Mouse (Mus musculus) liver, embryonic 15.5 days (tissue): ENCODE results near the gene Gm20388. TPM values are rescaled to one million over a fixed set of nuclear protein-coding genes. Genes with fewer than 3 reads are reported as not detected.

Experiments used
- ATAC-seq: fragments of 200-750 bp; cut with Nextera tagmentation; 2 replicates; pipeline ENCODE4 v1.8.0; 2017; ENCODE audit warnings: moderate number of reproducible peaks, mild to moderate bottlenecking, moderate library complexity; ENCODE audit not compliant: insufficient read depth
- H3K27ac ChIP-seq: fragments of 300-500 bp; sonication (generic); replicated peaks from 2 replicates; pipeline ENCODE4 v1.5.1; 2015; ENCODE audit warnings: mild to moderate bottlenecking, inconsistent platforms
- H3K27me3 ChIP-seq: fragments of 300-500 bp; sonication (generic); 2 replicates; pipeline ENCODE4 v1.6.1; 2015; ENCODE audit warnings: mild to moderate bottlenecking, inconsistent platforms
- H3K36me3 ChIP-seq: fragments of 300-500 bp; sonication (generic); replicated peaks from 2 replicates; pipeline ENCODE4 v1.6.1; 2015; ENCODE audit warnings: moderate library complexity, mild to moderate bottlenecking, inconsistent platforms
- H3K4me1 ChIP-seq: fragments of 300-500 bp; sonication (generic); replicated peaks from 2 replicates; pipeline ENCODE4 v1.6.1; 2015; ENCODE audit warnings: inconsistent platforms
- H3K4me2 ChIP-seq: fragments of 300-500 bp; sonication (generic); 2 replicates; pipeline ENCODE4 v1.6.1; 2015; ENCODE audit warnings: moderate library complexity, mild to moderate bottlenecking, inconsistent platforms
- H3K4me3 ChIP-seq: fragments of 300-500 bp; sonication (generic); replicated peaks from 2 replicates; pipeline ENCODE4 v1.5.1; 2015; ENCODE audit warnings: mild to moderate bottlenecking, inconsistent platforms
- H3K9ac ChIP-seq: fragments of 300-500 bp; sonication (generic); 2 replicates; pipeline ENCODE4 v1.6.1; 2015; ENCODE audit warnings: moderate library complexity, mild to moderate bottlenecking, inconsistent platforms
- H3K9me3 ChIP-seq: fragments of 300-500 bp; sonication (generic); replicated peaks from 2 replicates; pipeline ENCODE4 v1.6.1; 2016; ENCODE audit warnings: inconsistent platforms
- WGBS: fragments of 180-500 bp; shearing (Covaris S2); methylation state at CpG from one replicate; pipeline ENCODE4 v1.1.7; 2015; ENCODE audit warnings: mixed read lengths; ENCODE audit not compliant: insufficient replicate concordance; 5-methylcytosine and 5-hydroxymethylcytosine counted together
- polyA plus RNA-seq: library from polyadenylated mRNA; unstranded; fragments of >200 nt; fragmentation: Nextera tagmentation; extraction: Ambion mirVana; gene quantifications from 2 replicates; pipeline ENCODE4 v1.2.1, GENCODE M21; 2015

Gene Gm20388
- polyA plus RNA-seq, 1 experiment from 2014 or later = not detected

GRCm38 (mm10) chr8:120318476-120318991 lies 407.9 kb downstream of the Gm20388 start:
- ATAC-seq = no peak
- WGBS = 73% methylated on average over 12 of the region's 12 CpGs
- H3K27ac ChIP-seq = no peak overlapping the region
- H3K4me2 ChIP-seq = no peak overlapping the region
- H3K9ac ChIP-seq = no peak overlapping the region
- no peaks in the 10 kb centered on the region for H3K9me3 ChIP-seq
- peaks cover 29% of the 10 kb centered on the region for H3K4me1 ChIP-seq
- H3K36me3 ChIP-seq = no peaks in the 10 kb centered on the region
- 0 out of 2 replicates have a peak, but pooled peaks cover 9% of the 10 kb centered on the region for H3K27me3 ChIP-seq
- H3K4me3 ChIP-seq = no peak overlapping the region

- Histone ChIP-seq H3K4me3 (no peak overlapping the region), H3K4me2 (peak overlapping the region; percentile 31), H3K36me3 (no peaks in the 10 kb centered on the region), H3K27me3 (0 out of 2 replicates have a peak, but pooled peaks cover 6% of the 10 kb centered on the region), H3K9me3 (no peaks in the 10 kb centered on the region), H3K4me1 (peaks cover 38% of the 10 kb centered on the region), H3K27ac (no peak overlapping the region), H3K9ac (no peak overlapping the region)
- ATAC-seq = peak; percentile 67
- 15% methylated on average over 7 of the region's 7 CpGs for WGBS
Observed at GRCm38 (mm10) chr8:120319449-120319848, 408.8 kb downstream of the Gm20388 start.

DNA sequence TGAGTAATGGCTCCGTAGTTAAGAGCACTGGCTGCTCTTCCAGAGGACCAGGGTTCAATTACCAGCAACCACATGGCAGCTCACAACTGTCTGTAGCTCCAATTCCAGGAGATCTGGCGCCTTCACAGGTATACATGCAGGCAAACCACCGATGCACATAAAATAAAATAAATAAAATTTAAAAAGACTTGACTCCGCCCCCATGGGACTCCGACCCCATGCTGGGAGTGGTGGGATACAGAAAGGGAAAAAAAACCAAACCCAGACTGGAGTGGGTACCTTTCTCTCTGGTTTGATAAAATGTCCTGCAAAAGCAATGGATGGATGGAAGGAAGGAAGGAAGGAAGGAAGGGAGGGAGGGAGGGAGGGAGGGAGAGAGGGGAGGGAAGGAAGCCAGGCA lies 409.5 kb downstream of the Gm20388 start:
- no peaks in the 10 kb centered on the region for H3K9me3 ChIP-seq
- ATAC-seq = no peak
- WGBS = 79% methylated on average over 5 of the region's 5 CpGs
- H3K4me3 ChIP-seq = no peak overlapping the region
- no peak overlapping the region for H3K27ac ChIP-seq
- H3K4me2 ChIP-seq = no peak overlapping the region
- H3K4me1 ChIP-seq = peaks cover 45% of the 10 kb centered on the region
- H3K27me3 ChIP-seq = no peaks in the 10 kb centered on the region
- H3K36me3 ChIP-seq = no peaks in the 10 kb centered on the region
- H3K9ac ChIP-seq = no peak overlapping the region

DNA sequence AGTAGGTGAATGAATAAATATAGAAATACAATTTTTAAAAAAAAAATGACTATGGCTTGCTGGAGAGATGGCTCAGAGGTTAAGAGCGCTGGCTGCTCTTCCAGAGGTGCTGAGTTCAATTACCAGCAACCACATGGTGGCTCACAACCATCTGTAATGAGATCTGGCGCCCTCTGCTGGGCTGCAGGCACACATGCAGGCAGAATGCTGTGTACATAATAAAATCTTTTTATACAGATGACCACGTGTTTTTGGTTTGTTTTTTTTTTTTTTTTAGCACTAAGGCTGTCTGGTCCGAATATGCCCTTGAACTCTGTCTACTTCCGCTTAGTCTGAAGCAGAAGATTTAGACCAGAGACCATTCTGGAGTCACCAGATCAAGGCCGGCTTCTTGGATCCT lies 411.1 kb downstream of the Gm20388 start:
- Histone ChIP-seq H3K36me3 (no peaks in the 10 kb centered on the region), H3K27me3 (no peaks in the 10 kb centered on the region), H3K9me3 (no peaks in the 10 kb centered on the region), H3K4me3 (no peak overlapping the region), H3K9ac (no peak overlapping the region), H3K27ac (no peak overlapping the region), H3K4me2 (no peak overlapping the region), H3K4me1 (peaks cover 59% of the 10 kb centered on the region)
- 34% methylated on average over 6 of the region's 6 CpGs for WGBS
- no peak for ATAC-seq

DNA sequence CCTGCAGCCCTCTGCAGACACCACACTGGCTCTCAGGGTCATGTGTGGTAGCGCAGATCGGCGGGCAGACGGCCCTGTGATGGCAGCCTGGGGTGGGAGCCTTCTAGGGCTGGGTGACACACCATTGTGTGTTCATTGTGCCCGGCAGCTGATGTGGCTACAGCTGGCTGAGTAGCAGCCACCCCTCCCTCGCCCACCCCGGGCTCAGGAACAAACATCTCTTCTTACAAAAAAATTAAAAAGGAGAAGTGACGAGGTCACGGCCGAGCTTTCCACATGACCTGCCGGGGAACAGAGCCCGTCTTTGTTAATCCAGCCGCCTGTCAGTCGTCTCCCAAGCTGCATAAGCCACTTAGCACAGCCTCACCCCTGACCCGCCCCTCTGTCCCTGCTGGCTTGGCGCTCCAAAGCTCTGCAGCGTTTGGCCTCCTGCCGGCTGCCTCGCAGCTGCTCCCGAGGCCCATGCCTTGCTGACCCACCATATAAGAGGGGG lies 412.4 kb downstream of the Gm20388 start:
- no peak for ATAC-seq
- 17% methylated on average over 20 of the region's 20 CpGs for WGBS
- Histone ChIP-seq H3K27me3 (no peaks in the 10 kb centered on the region), H3K4me1 (peaks cover 70% of the 10 kb centered on the region), H3K9ac (no peak overlapping the region), H3K36me3 (no peaks in the 10 kb centered on the region), H3K4me2 (peak overlapping the region; percentile 3; the same call in 1 of the 2 replicates), H3K4me3 (no peak overlapping the region), H3K27ac (no peak overlapping the region), H3K9me3 (no peaks in the 10 kb centered on the region)

DNA sequence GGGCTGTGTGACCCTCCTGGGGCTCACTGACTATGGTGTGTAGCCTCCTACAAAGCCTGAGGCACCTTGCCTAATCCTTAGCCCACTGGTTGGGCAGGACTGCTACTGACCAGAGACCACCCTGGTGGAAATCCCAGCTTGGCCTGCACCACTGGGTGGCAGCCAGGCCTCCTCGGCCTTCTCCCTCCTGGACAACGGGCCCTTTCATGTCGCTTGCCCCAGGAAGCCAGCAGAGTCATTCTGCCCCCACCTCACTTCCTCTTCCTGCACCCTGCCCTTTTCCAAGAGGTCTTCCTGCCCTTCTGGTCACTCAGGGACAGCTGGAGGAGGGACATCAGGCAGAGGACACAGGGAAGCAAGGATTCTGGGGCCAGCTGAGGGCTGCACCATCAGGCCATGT lies 413.9 kb downstream of the Gm20388 start:
- peaks cover 5% of the 10 kb centered on the region; the same call in 1 of the 2 replicates for H3K27me3 ChIP-seq
- H3K9ac ChIP-seq = no peak overlapping the region
- H3K36me3 ChIP-seq = no peaks in the 10 kb centered on the region
- H3K27ac ChIP-seq = peak overlapping the region; percentile 66
- H3K4me1 ChIP-seq = peaks cover 81% of the 10 kb centered on the region
- H3K4me3 ChIP-seq = no peak overlapping the region
- no peaks in the 10 kb centered on the region for H3K9me3 ChIP-seq
- H3K4me2 ChIP-seq = no peak overlapping the region
- no peak for ATAC-seq
- WGBS = 17% methylated on average over 3 of the region's 3 CpGs

- peak; percentile 67 for ATAC-seq
Observed at GRCm38 (mm10) chr8:120325172-120325767, 414.6 kb downstream of the Gm20388 start.

GRCm38 (mm10) chr8:120327131-120327554 lies 416.5 kb downstream of the Gm20388 start:
- Histone ChIP-seq H3K27me3 (peaks cover 11% of the 10 kb centered on the region; the same call in 1 of the 2 replicates), H3K4me2 (no peak overlapping the region), H3K4me1 (peaks cover 80% of the 10 kb centered on the region), H3K36me3 (no peaks in the 10 kb centered on the region), H3K9me3 (no peaks in the 10 kb centered on the region), H3K9ac (no peak overlapping the region), H3K27ac (no peak overlapping the region), H3K4me3 (no peak overlapping the region)
- WGBS = 47% methylated on average over 3 of the region's 3 CpGs
- ATAC-seq = no peak

More at GRCm38 (mm10) chr8:120325172-120325767, 414.6 kb downstream of the Gm20388 start:
- H3K4me2 ChIP-seq = no peak overlapping the region
- H3K4me3 ChIP-seq = no peak overlapping the region
- 17% methylated on average over 5 of the region's 5 CpGs for WGBS
- H3K9me3 ChIP-seq = no peaks in the 10 kb centered on the region
- H3K27me3 ChIP-seq = peaks cover 6% of the 10 kb centered on the region; the same call in 1 of the 2 replicates
- no peak overlapping the region for H3K9ac ChIP-seq
- H3K4me1 ChIP-seq = peaks cover 76% of the 10 kb centered on the region
- no peaks in the 10 kb centered on the region for H3K36me3 ChIP-seq
- H3K27ac ChIP-seq = peak overlapping the region; percentile 66

- H3K36me3 ChIP-seq = no peaks in the 10 kb centered on the region
- H3K9me3 ChIP-seq = no peaks in the 10 kb centered on the region
- no peak for ATAC-seq
- WGBS = 51% methylated on average over 13 of the region's 13 CpGs
- H3K4me2 ChIP-seq = no peak overlapping the region
- H3K4me1 ChIP-seq = peaks cover 77% of the 10 kb centered on the region
- H3K27ac ChIP-seq = 0 out of 2 replicates have a peak overlapping the region, but pooled peaks have one; percentile 21
- H3K27me3 ChIP-seq = peaks cover 11% of the 10 kb centered on the region; the same call in 1 of the 2 replicates
- no peak overlapping the region for H3K9ac ChIP-seq
- H3K4me3 ChIP-seq = no peak overlapping the region
Observed at GRCm38 (mm10) chr8:120328361-120329022, 417.9 kb downstream of the Gm20388 start.

DNA sequence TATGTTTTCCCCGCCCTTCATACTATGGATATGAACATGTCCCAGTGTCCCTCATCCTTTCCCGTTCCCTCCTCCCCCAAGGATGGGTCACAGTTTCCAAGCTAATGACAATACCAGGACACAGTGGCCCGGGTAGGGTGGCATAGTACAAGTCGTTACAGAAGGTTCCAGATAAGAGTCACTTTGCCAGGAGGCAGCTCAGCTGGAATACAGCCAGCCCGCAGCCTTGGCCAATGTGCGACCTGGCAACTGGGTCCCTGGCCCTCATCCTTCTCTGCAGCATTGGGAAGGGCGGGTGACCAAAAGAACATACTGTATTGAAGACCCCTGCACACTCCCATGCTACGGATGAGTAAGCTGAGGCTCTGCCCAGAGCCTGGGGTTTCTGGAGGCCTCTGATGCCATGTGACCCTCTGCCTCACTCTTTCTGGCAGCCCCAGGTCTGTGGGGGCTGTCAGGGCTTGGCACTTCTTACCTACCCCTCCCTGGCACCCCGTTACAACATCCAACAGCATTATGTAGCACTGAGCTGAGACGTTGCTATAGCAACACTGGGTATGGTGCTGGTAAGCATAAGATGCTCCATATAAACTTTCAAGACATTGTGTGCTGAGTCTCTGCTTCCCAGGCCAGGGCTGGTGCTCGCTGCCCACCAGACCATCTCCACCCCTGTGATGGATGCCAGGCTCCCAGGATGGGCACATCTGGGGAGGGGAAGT lies 418.5 kb downstream of the Gm20388 start:
- Histone ChIP-seq H3K4me2 (no peak overlapping the region), H3K27ac (no peak overlapping the region), H3K9me3 (no peaks in the 10 kb centered on the region), H3K4me3 (no peak overlapping the region), H3K27me3 (peaks cover 11% of the 10 kb centered on the region; the same call in 1 of the 2 replicates), H3K4me1 (peaks cover 70% of the 10 kb centered on the region), H3K36me3 (no peaks in the 10 kb centered on the region), H3K9ac (no peak overlapping the region)
- no peak for ATAC-seq
- WGBS = 58% methylated on average over 11 of the region's 11 CpGs

DNA sequence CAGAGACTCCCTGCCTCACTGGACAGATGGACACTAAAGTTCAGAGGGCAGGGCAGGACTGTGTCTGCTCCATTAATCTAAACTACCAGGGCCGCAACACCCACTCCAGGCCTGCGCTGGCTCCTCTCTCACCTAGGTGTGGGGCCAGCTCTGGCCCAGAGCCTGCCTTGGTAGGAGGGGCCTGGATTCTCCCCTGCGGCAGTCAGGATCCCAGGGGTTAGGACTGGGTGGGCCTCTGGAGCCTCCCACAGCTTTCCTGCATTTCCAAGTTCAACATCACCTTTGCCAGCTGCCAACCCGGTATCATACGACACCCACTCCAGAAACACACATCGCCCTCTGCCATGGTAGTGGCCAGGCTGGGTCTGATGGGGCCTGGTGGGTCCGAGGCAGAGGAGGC lies 420.4 kb downstream of the Gm20388 start:
- Histone ChIP-seq H3K27me3 (peaks cover 17% of the 10 kb centered on the region; the same call in 1 of the 2 replicates), H3K27ac (no peak overlapping the region), H3K36me3 (no peaks in the 10 kb centered on the region), H3K4me2 (no peak overlapping the region), H3K9me3 (no peaks in the 10 kb centered on the region), H3K9ac (no peak overlapping the region), H3K4me3 (no peak overlapping the region), H3K4me1 (peaks cover 72% of the 10 kb centered on the region)
- 76% methylated on average over 7 of the region's 7 CpGs for WGBS
- ATAC-seq = no peak
